Mouse (Mus musculus): ENCODE data around the gene Parn. TPM values are rescaled to one million over a fixed set of nuclear protein-coding genes. Genes with fewer than 3 reads are reported as not detected.

Gene Parn
- polyA plus RNA-seq, 1 experiment from 2014 or later: 42.3 TPM

DNA sequence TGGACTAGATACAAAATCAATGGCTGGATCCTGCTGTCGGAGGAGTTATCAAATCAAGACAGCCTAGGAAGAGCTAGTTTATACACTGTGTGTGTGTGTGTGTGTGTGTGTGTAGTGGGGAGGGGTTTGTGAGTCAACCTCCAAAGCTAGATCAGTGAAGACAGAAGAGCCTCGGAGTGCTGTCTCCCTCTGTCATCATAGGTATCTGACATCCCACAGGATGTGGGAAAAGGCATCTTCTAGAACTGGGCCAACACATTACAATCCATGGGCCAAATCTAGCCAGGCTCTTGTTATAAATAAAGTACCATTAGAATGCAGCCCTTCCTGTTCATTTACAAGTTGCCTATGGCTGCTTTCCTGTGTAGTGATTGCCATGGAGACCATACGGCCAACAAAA is 163.5 kb downstream of the Parn start:
- 91% methylated on average over 3 of the region's 3 CpGs for WGBS
- ATAC-seq (replicated peaks): no peak
- Histone ChIP-seq H3K9ac (replicated peaks) (no peak overlapping the region), H3K4me2 (replicated peaks) (no peak overlapping the region), H3K36me3 (no peaks in the 10 kb centered on the region), H3K27ac (replicated peaks) (no peak overlapping the region), H3K4me1 (no peaks in the 10 kb centered on the region), H3K4me3 (no peak overlapping the region), H3K27me3 (no peaks in the 10 kb centered on the region), H3K9me3 (no peaks in the 10 kb centered on the region)

DNA sequence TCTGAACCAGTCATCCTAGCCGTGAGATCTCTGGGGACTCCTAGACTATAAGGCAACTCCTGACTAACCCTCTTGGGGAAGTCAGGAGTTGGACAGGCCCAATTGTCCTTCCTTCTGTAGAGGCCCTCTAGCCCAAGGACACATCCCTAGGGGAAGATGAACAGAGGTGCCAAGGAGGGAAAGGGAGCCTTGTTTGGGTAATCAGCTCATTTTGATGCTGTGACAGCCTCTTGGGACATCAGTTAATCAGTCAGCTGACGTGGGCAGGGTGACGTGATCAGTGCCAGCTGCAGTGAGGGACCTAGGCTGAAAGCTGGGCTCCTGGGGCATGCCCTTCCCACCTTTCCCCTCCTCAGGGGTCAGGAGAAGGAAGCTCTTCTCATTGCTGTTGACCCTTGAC is 169.0 kb downstream of the Parn start:
- no peak overlapping the region for H3K4me2 ChIP-seq (replicated peaks)
- no peak overlapping the region for H3K27ac ChIP-seq (replicated peaks)
- WGBS: 82% methylated on average over 3 of the region's 3 CpGs
- no peaks in the 10 kb centered on the region for H3K4me1 ChIP-seq
- no peaks in the 10 kb centered on the region for H3K36me3 ChIP-seq
- H3K9me3 ChIP-seq: no peaks in the 10 kb centered on the region
- H3K9ac ChIP-seq (replicated peaks): no peak overlapping the region
- ATAC-seq (replicated peaks): no peak
- H3K4me3 ChIP-seq: no peak overlapping the region
- H3K27me3 ChIP-seq: no peaks in the 10 kb centered on the region

DNA sequence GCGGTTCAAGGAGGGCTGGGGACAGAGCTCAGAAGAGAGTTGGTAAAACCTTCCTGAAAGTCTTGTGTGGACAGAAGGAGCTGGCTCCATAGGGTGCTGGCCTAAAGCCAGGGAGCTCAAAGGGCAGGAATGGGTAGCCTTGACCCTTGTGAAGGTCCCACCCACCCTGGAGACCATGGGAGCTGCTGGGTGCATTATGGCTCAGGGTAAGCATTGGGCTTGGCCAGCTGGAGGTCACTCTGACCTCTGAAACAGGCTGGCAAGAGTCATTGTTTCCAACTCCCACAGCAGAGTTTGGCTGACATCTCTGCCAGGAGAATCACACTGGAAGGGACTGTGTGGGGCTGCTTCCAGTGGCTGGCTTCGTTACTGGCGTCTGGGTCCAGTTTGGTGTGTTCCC is 174.0 kb downstream of the Parn start:
- H3K36me3 ChIP-seq: no peaks in the 10 kb centered on the region
- 76% methylated on average over 3 of the region's 3 CpGs for WGBS
- ATAC-seq (replicated peaks): no peak
- no peaks in the 10 kb centered on the region for H3K27me3 ChIP-seq
- H3K4me1 ChIP-seq: no peaks in the 10 kb centered on the region
- no peaks in the 10 kb centered on the region for H3K9me3 ChIP-seq
- H3K9ac ChIP-seq (replicated peaks): no peak overlapping the region
- no peak overlapping the region for H3K4me3 ChIP-seq
- H3K4me2 ChIP-seq (replicated peaks): no peak overlapping the region
- no peak overlapping the region for H3K27ac ChIP-seq (replicated peaks)

DNA sequence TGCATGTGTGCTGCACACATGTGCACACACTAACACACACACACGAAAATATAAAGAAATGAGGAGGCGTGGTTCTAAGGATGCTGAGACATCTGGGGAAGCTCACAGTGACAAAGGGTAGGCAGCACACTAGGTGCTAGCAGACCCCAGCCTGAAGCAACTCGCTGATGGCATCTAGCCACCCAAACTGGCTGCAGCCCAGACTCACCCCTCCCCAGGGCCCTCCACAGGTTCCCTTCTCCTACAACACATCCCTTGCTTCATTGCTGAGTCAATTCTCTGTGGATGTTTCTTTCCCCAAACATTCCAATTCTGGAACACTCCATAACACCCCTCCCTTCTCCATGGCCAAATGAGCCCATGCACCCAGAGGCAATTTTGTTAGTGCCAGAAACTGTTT is 175.0 kb downstream of the Parn start:
- Histone ChIP-seq H3K36me3 (no peaks in the 10 kb centered on the region), H3K4me1 (no peaks in the 10 kb centered on the region), H3K4me3 (no peak overlapping the region), H3K9ac (replicated peaks) (no peak overlapping the region), H3K4me2 (replicated peaks) (no peak overlapping the region), H3K9me3 (no peaks in the 10 kb centered on the region), H3K27ac (replicated peaks) (no peak overlapping the region), H3K27me3 (no peaks in the 10 kb centered on the region)
- 82% methylated on average over 3 of the region's 3 CpGs for WGBS
- ATAC-seq (replicated peaks): no peak

DNA sequence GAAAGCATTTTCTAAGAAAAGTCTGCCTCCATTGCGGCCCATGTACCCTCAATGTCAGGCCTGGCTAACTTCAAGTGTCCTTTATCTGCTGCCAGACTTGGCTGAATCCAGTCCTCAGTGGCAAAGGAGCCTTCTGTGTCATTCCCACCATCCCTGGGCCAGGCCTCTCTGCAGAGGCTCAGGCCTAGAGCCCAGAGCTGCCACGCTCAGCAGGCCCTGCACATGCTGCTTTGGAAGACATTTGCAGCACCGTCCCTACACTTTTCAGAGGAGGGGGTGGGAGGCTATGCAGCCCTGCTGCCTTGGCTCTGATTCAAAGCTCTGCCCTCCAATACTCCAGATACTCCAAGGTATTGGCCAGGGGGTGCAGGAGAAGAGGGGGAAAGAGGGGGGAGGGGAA is 176.2 kb downstream of the Parn start:
- Histone ChIP-seq H3K4me3 (no peak overlapping the region), H3K27ac (replicated peaks) (no peak overlapping the region), H3K4me2 (replicated peaks) (no peak overlapping the region), H3K36me3 (no peaks in the 10 kb centered on the region), H3K9ac (replicated peaks) (no peak overlapping the region), H3K27me3 (no peaks in the 10 kb centered on the region), H3K4me1 (no peaks in the 10 kb centered on the region), H3K9me3 (no peaks in the 10 kb centered on the region)
- no peak; the same call in 1 of the 2 replicates for ATAC-seq (replicated peaks)
- 46% methylated on average over 3 of the region's 3 CpGs for WGBS

Other genes with a start within 250 kb of the Parn start
- gene Bfar, start 3.7 kb upstream of the Parn start, polyA plus RNA-seq (2015; fragmentation: Nextera tagmentation; extraction: Ambion mirVana): 52.7 and 53.1 TPM in 2 replicates
- 7.0 and 8.4 TPM in 2 replicates for gene 3110001I22Rik, start 3.8 kb upstream of the Parn start, polyA plus RNA-seq (2015; fragmentation: Nextera tagmentation; extraction: Ambion mirVana)
- not detected in 2 replicates for gene Pla2g10, start 62.8 kb upstream of the Parn start, polyA plus RNA-seq (2015; fragmentation: Nextera tagmentation; extraction: Ambion mirVana)
- 108 and 110 TPM in 2 replicates for gene Rrn3, start 112.5 kb upstream of the Parn start, polyA plus RNA-seq (2015; fragmentation: Nextera tagmentation; extraction: Ambion mirVana)
- gene Ntan1, start 150.7 kb upstream of the Parn start, polyA plus RNA-seq (2015; fragmentation: Nextera tagmentation; extraction: Ambion mirVana): 217 and 234 TPM in 2 replicates
- gene Pdxdc1, start 235.0 kb upstream of the Parn start, polyA plus RNA-seq (2015; fragmentation: Nextera tagmentation; extraction: Ambion mirVana): 62.5 and 67.0 TPM in 2 replicates
- 13.6 and 16.5 TPM in 2 replicates for gene Mpv17l, start 235.0 kb upstream of the Parn start, polyA plus RNA-seq (2015; fragmentation: Nextera tagmentation; extraction: Ambion mirVana)